Mouse (Mus musculus) ES-E14 (cell line): ENCODE measurements at regions not wholly inside any gene's neighbourhood (a gene's known extent, or its start where the extent isn't known, plus 50 kb on each side); places are given as distances from the start of the nearest gene placed in this dataset.

ENCODE experiments used
- DNase-seq: peaks from one replicate; pipeline ENCODE4 v3.0.0-alpha.2; 2013; ENCODE audit warnings: low read depth, low spot score
- H3K27ac ChIP-seq: 2 replicates; pipeline ENCODE4 v1.5.1; 2012; ENCODE audit warnings: low read depth, mild to moderate bottlenecking, low read length, moderate library complexity, mixed read lengths; ENCODE audit not compliant: poor library complexity, insufficient read depth, severe bottlenecking
- H3K36me3 ChIP-seq: 2 replicates; pipeline ENCODE4 v1.6.1; 2012; ENCODE audit warnings: mild to moderate bottlenecking, low read length, moderate library complexity, mixed read lengths; ENCODE audit not compliant: control insufficient read depth, poor library complexity, insufficient read depth, severe bottlenecking
- H3K4me1 ChIP-seq, 2 experiments: fragments of 150-350 bp in 1 of 2; sonication (generic) in 1 of 2; 2 replicates each; pipeline ENCODE4 v1.6.1; 2012; ENCODE audit warnings: low read length in 2 of 2, mild to moderate bottlenecking in 1 of 2, mixed read lengths in 1 of 2; ENCODE audit not compliant: control insufficient read depth in 2 of 2, insufficient read depth in 2 of 2, poor library complexity in 1 of 2
- H3K4me3 ChIP-seq, 2 experiments: fragments of 150-350 bp in 1 of 2; sonication (generic) in 1 of 2; 2 replicates each; pipeline ENCODE4 v1.5.1; 2012; ENCODE audit warnings: low read length in 2 of 2, low read depth in 1 of 2, mild to moderate bottlenecking in 1 of 2, mixed read lengths in 1 of 2; ENCODE audit not compliant: insufficient read depth in 1 of 2, poor library complexity in 1 of 2, severe bottlenecking in 1 of 2
- H3K9ac ChIP-seq: 2 replicates; pipeline ENCODE4 v1.6.1; 2012; ENCODE audit warnings: low read depth, mild to moderate bottlenecking, low read length, mixed read lengths; ENCODE audit not compliant: poor library complexity, insufficient read depth, severe bottlenecking
- H3K9me3 ChIP-seq: fragments of 150-350 bp; sonication (generic); 2 replicates; pipeline ENCODE4 v1.6.1; 2012; ENCODE audit warnings: low read depth, mild to moderate bottlenecking, low read length; ENCODE audit not compliant: control insufficient read depth, insufficient read depth
- CHD2 ChIP-seq: IDR thresholded peaks from 2 replicates; pipeline ENCODE4 v1.6.1; 2014; ENCODE audit warnings: mild to moderate bottlenecking, low read depth, low read length, inconsistent platforms
- HCFC1 ChIP-seq: IDR thresholded peaks from 2 replicates; pipeline ENCODE4 v1.6.1; 2012; ENCODE audit warnings: low read length, inconsistent platforms, borderline replicate concordance; ENCODE audit not compliant: insufficient read depth
- MAFK ChIP-seq: IDR thresholded peaks from 2 replicates; pipeline ENCODE4 v1.6.1; 2014; ENCODE audit warnings: mild to moderate bottlenecking, low read depth, low read length, inconsistent platforms; ENCODE audit not compliant: insufficient read depth
- ZC3H11A ChIP-seq: IDR thresholded peaks from 2 replicates; pipeline ENCODE4 v1.6.1; 2012; ENCODE audit warnings: low read depth, mild to moderate bottlenecking, inconsistent platforms, low read length, borderline replicate concordance
- ZNF384 ChIP-seq: IDR thresholded peaks from 2 replicates; pipeline ENCODE4 v1.6.1; 2012; ENCODE audit warnings: low read depth, low read length, inconsistent platforms
- in situ Hi-C, 2 experiments: fragments of 600-800 bp; cut with MboI; formaldehyde crosslinking; loops; one replicate each; pipeline ENCODE4 v1.15.1; 2025; ENCODE audit warnings: low sequenced_read_pairs in 2 of 2, inconsistent platforms in 1 of 2; ENCODE audit not compliant: unreplicated experiment in 2 of 2

GRCm38 (mm10) chr16:79182474-79182873, 91.6 kb upstream of the Tmprss15 start:
- Histone ChIP-seq H3K4me3 (no peak overlapping the region), H3K9me3 (no peaks in the 10 kb centered on the region), H3K9ac (no peak overlapping the region), H3K36me3 (no peaks in the 10 kb centered on the region), H3K27ac (no peak overlapping the region), H3K4me1 (no peaks in the 10 kb centered on the region)
- no peak for DNase-seq
- in situ Hi-C loops, result no loop called here
- TF ChIP-seq ZNF384 (no peak), MAFK (no peak), CHD2 (no peak)

- DNase-seq, result no peak
- no peaks in the 10 kb centered on the region for H3K9me3 ChIP-seq
- H3K36me3 ChIP-seq, result no peaks in the 10 kb centered on the region
- H3K4me3 ChIP-seq, result no peak overlapping the region
- TF ChIP-seq HCFC1, result no peak
- TF ChIP-seq ZNF384, result no peak
- TF ChIP-seq ZC3H11A, result no peak
- TF ChIP-seq CHD2, result no peak
- no peak for TF ChIP-seq MAFK
- H3K27ac ChIP-seq, result no peak overlapping the region
- no peaks in the 10 kb centered on the region for H3K4me1 ChIP-seq
- no peak overlapping the region for H3K9ac ChIP-seq
- in situ Hi-C loops, result no loop called here
These were observed 86.6 kb upstream of the Tmprss15 start for GRCm38 (mm10) chr16:79177299-79177999.

GRCm38 (mm10) chr16:79176832-79177243, 85.9 kb upstream of the Tmprss15 start:
- Histone ChIP-seq H3K4me1 (no peaks in the 10 kb centered on the region), H3K36me3 (no peaks in the 10 kb centered on the region), H3K27ac (no peak overlapping the region), H3K9ac (no peak overlapping the region), H3K4me3 (no peak overlapping the region), H3K9me3 (no peaks in the 10 kb centered on the region)
- TF ChIP-seq CHD2 (no peak), ZC3H11A (no peak), HCFC1 (no peak), MAFK (no peak), ZNF384 (no peak)
- in situ Hi-C loops, result no loop called here
- DNase-seq, result no peak

DNA sequence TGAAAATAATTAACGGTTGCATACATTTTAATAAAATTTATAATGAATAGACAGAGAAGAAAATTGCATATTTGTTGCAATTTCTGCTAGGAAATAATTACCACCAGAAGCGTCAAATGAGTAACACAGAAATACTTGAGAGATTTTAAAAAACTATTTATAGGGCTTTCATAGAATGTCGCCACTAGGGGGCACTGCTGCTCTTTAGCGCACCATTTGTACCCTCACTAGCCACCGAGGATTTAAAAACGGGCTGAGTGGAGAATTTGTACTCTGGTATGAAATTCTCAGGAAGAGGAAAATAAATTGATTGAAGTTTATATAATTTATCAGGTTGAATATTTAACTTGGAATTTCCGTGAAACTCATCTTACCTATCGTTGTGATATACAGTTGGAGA, 77.3 kb upstream of the Tmprss15 start:
- Histone ChIP-seq H3K36me3 (no peaks in the 10 kb centered on the region), H3K4me1 (no peaks in the 10 kb centered on the region), H3K4me3 (no peak overlapping the region), H3K9ac (no peak overlapping the region), H3K27ac (no peak overlapping the region), H3K9me3 (no peaks in the 10 kb centered on the region)
- peak; percentile 50 for DNase-seq
- in situ Hi-C loops, result loop anchor here in 1 of 2 experiments (25.0 kb wide), 1 partner anchor 369 kb away; no protein-coding TSS in a partner anchor
- peak; percentile 90; the same call in 1 of the 2 replicates for TF ChIP-seq ZC3H11A
- TF ChIP-seq HCFC1, result no peak

GRCm38 (mm10) chr16:79142813-79143212, 51.9 kb upstream of the Tmprss15 start:
- H3K36me3 ChIP-seq, result no peaks in the 10 kb centered on the region
- in situ Hi-C loops, result no loop called here
- H3K9ac ChIP-seq, result no peak overlapping the region
- H3K27ac ChIP-seq, result no peak overlapping the region
- no peaks in the 10 kb centered on the region for H3K9me3 ChIP-seq
- no peak overlapping the region for H3K4me3 ChIP-seq
- DNase-seq, result no peak
- no peaks in the 10 kb centered on the region for H3K4me1 ChIP-seq
- TF ChIP-seq CHD2 (no peak), ZC3H11A (no peak), HCFC1 (no peak), MAFK (no peak), ZNF384 (no peak)
